11 mouse cellular contexts compared by ENCODE assay signal in the genomic region with DNA sequence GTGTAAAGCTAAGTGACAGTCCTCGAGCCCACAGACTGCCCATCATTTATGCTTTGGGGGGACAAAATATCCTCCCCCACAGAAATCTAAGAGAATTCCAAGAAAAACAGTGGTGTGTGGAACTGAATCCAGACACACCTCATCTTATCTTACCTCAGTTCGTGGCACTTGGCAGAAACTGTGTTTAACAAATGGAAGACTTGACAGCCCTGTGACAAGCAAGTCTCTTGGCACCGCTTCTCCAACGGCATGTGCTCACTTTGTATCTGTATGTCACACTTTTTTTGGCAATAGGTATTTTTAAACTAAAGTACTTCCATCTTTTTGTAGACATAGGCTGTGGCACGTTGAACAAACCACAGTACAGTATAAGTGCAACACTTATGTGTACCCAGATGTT. TPM values are rescaled to one million over a fixed set of nuclear protein-coding genes. Genes with fewer than 3 reads are reported as not detected.
DNase-seq lines count a peak whose midpoint lies in the region; ATAC-seq and TF ChIP-seq lines count a peak whose summit lies in the region.
"Had no signal": no experiment of that assay in that cellular context is flagged by ENCODE, and none has a peak within 500 bp of the region (broad histone marks: within the 10 kb centered on the region; RNA-seq: fewer than 3 reads in every experiment).

No protein-coding gene starts in this region.

- no peak overlapping the region for H3K9ac ChIP-seq in forebrain, embryonic 15.5 days (replicated peaks)
- no peak overlapping the region for H3K9ac ChIP-seq in lung, embryonic 14.5 days
- H3K9ac ChIP-seq in neural tube, embryonic 14.5 days (replicated peaks; ENCODE audit: low read depth, low read length): no peak overlapping the region
- H3K9ac ChIP-seq: limb, embryonic 12.5 days had no signal

- H3K36me3 ChIP-seq in forebrain, embryonic 15.5 days: no peaks in the 10 kb centered on the region
- H3K36me3 ChIP-seq in forebrain, embryonic 10.5 days (replicated peaks): no peaks in the 10 kb centered on the region
- no peaks in the 10 kb centered on the region for H3K36me3 ChIP-seq in lung, embryonic 14.5 days (ENCODE audit: insufficient read depth)
- no peaks in the 10 kb centered on the region for H3K36me3 ChIP-seq in neural tube, embryonic 14.5 days (ENCODE audit: control insufficient read depth, insufficient read depth, low read length)
- H3K36me3 ChIP-seq: limb, embryonic 12.5 days had no signal

- TF ChIP-seq CTCF in lung, embryonic 14.5 days (IDR thresholded peaks at IDR 0.05; ENCODE audit: low read depth): no peak

- peaks cover 20% of the 10 kb centered on the region for H3K4me1 ChIP-seq in forebrain, embryonic 15.5 days
- no peaks in the 10 kb centered on the region for H3K4me1 ChIP-seq in forebrain, embryonic 10.5 days
- peaks cover 9% of the 10 kb centered on the region for H3K4me1 ChIP-seq in lung, embryonic 14.5 days (ENCODE audit: insufficient read depth)
- peaks cover 9% of the 10 kb centered on the region; the same call in 1 of the 2 replicates for H3K4me1 ChIP-seq in neural tube, embryonic 14.5 days (ENCODE audit: control insufficient read depth, insufficient read depth, low read length)
- H3K4me1 ChIP-seq: limb, embryonic 12.5 days had no signal

- peak overlapping the region; percentile 23 for H3K4me2 ChIP-seq in forebrain, embryonic 15.5 days (replicated peaks)
- no peak overlapping the region for H3K4me2 ChIP-seq in lung, embryonic 14.5 days
- H3K4me2 ChIP-seq in neural tube, embryonic 14.5 days (ENCODE audit: low read depth, low read length): no peak overlapping the region
- H3K4me2 ChIP-seq: limb, embryonic 12.5 days had no signal

- H3K4me3 ChIP-seq in forebrain, embryonic 15.5 days: no peak overlapping the region
- H3K4me3 ChIP-seq in forebrain, embryonic 10.5 days: no peak overlapping the region
- H3K4me3 ChIP-seq in lung, embryonic 14.5 days (ENCODE audit: low read depth, low read length): no peak overlapping the region
- H3K4me3 ChIP-seq in neural tube, embryonic 14.5 days (ENCODE audit: low read depth, low read length): no peak overlapping the region
- H3K4me3 ChIP-seq: limb, embryonic 12.5 days had no signal

- H3K27me3 ChIP-seq in forebrain, embryonic 15.5 days: no peaks in the 10 kb centered on the region
- H3K27me3 ChIP-seq in forebrain, embryonic 10.5 days (ENCODE audit: poor library complexity, severe bottlenecking): no peaks in the 10 kb centered on the region
- H3K27me3 ChIP-seq in lung, embryonic 14.5 days (ENCODE audit: insufficient read depth, low read length): no peaks in the 10 kb centered on the region
- H3K27me3 ChIP-seq in neural tube, embryonic 14.5 days (ENCODE audit: control insufficient read depth, insufficient read depth, low read length): no peaks in the 10 kb centered on the region
- H3K27me3 ChIP-seq: limb, embryonic 12.5 days had no signal

- peak overlapping the region; percentile 77 for H3K27ac ChIP-seq in forebrain, embryonic 15.5 days (replicated peaks)
- no peak overlapping the region for H3K27ac ChIP-seq in forebrain, embryonic 10.5 days
- H3K27ac ChIP-seq in lung, embryonic 14.5 days (ENCODE audit: low read depth): peak overlapping the region; percentile 68; the same call in 1 of the 2 replicates
- 0 out of 2 replicates have a peak overlapping the region, but pooled peaks have one; percentile 52 for H3K27ac ChIP-seq in neural tube, embryonic 14.5 days (ENCODE audit: low read depth, low read length)
- H3K27ac ChIP-seq: limb, embryonic 12.5 days had no signal

- ATAC-seq in forebrain, embryonic 15.5 days (replicated peaks): peak; percentile 38
- no peak; the same call in 1 of the 2 replicates for ATAC-seq in lung, embryonic 14.5 days (ENCODE audit: insufficient read depth)
- ATAC-seq in neural tube, embryonic 14.5 days (ENCODE audit: low read depth): no peak
- ATAC-seq in inflammation-experienced regulatory T-cells, adult 6 months: no peak

- no peaks in the 10 kb centered on the region for H3K9me3 ChIP-seq in forebrain, embryonic 15.5 days
- H3K9me3 ChIP-seq in forebrain, embryonic 10.5 days: no peaks in the 10 kb centered on the region
- H3K9me3 ChIP-seq in lung, embryonic 14.5 days (ENCODE audit: low read depth, low read length): no peaks in the 10 kb centered on the region
- H3K9me3 ChIP-seq in neural tube, embryonic 14.5 days (ENCODE audit: control insufficient read depth, low read length): no peaks in the 10 kb centered on the region
- H3K9me3 ChIP-seq: limb, embryonic 12.5 days had no signal

- no peak for DNase-seq in forebrain, embryonic 10.5 days (ENCODE audit: extremely low spot score, low spot score)
- DNase-seq in lung, embryonic 14.5 days: peak; percentile 5
- DNase-seq in lung, postnatal 36 days: no peak
- peak; percentile 18 for DNase-seq in heart, adult 8-10 months (ENCODE audit: low spot score)
- DNase-seq in urinary bladder, postnatal 36 days (ENCODE audit: low spot score in 2 of 2): no peak
- DNase-seq: adrenal gland, postnatal 25 days had no signal

- 49% methylated on average over 5 of the region's 5 CpGs for WGBS in forebrain, embryonic 15.5 days
- 87% methylated on average over 5 of the region's 5 CpGs for WGBS in forebrain, embryonic 10.5 days
- WGBS in lung, embryonic 14.5 days: 27% methylated on average over 5 of the region's 5 CpGs
- 73% methylated on average over 5 of the region's 5 CpGs for WGBS in neural tube, embryonic 14.5 days

RNA-seq across cellular contexts. Expression of a gene that starts 44.3 kb away (rescaled TPM):
- 5.5 and 6.0 TPM in 2 replicates for polyA plus RNA-seq in forebrain, embryonic 15.5 days (2015; fragmentation: Nextera tagmentation; extraction: Ambion mirVana)
- 3.0 and 4.2 TPM in 2 replicates for polyA plus RNA-seq in forebrain, embryonic 10.5 days (2016; fragmentation: Nextera tagmentation; extraction: Ambion mirVana)
- 11.9 and 15.1 TPM in 2 replicates for polyA plus RNA-seq in lung, embryonic 14.5 days (2014; fragmentation: Nextera tagmentation; extraction: Ambion mirVana)
- 1 to 10 TPM; 1.2 to 1.7 (median 1.4) TPM for total RNA-seq in heart, adult 8-10 months (2022)
- polyA plus RNA-seq in neural tube, embryonic 14.5 days (2014; fragmentation: Nextera tagmentation; extraction: Ambion mirVana): 5.1 and 12.3 TPM in 2 replicates
- polyA plus RNA-seq in inflammation-experienced regulatory T-cells, adult 6 months (2017; shearing (Covaris generic)): 1 to 10 TPM; 3.7 to 7.8 (median 6.4) TPM
- polyA plus RNA-seq: C2C12 had no signal

Comparison
In these comparisons a context has a peak if more than half of its experiments do, and no peak if none do; other contexts are left out.
1. DNase-seq: peak in lung, embryonic 14.5 days (single experiment) and heart, adult 8-10 months (single experiment); none in forebrain, embryonic 10.5 days (single experiment), lung, postnatal 36 days (single experiment) and urinary bladder, postnatal 36 days (0 of 2).